Mouse (Mus musculus) ZHBTc4 (cell line): ENCODE measurements around the gene Fndc1.

ENCODE experiments used
- DNase-seq: peaks from one replicate; pipeline ENCODE4 v3.0.0-alpha.2; 2011; ENCODE audit warnings: low read depth, low spot score

Gene Fndc1

GRCm38 (mm10) chr17:7820176-7820575 is 6.9 kb downstream of the Fndc1 start:
- DNase-seq, result no peak

- no peak for DNase-seq
Measured at GRCm38 (mm10) chr17:7816602-7817001, 10.5 kb downstream of the Fndc1 start.

GRCm38 (mm10) chr17:7814433-7814832 is 12.7 kb downstream of the Fndc1 start:
- DNase-seq, result no peak

GRCm38 (mm10) chr17:7808043-7808442 is 19.1 kb downstream of the Fndc1 start:
- no peak for DNase-seq

GRCm38 (mm10) chr17:7805105-7805504 is 22.0 kb downstream of the Fndc1 start:
- DNase-seq, result no peak

- no peak for DNase-seq
Measured at GRCm38 (mm10) chr17:7802483-7802882, 24.6 kb downstream of the Fndc1 start.

GRCm38 (mm10) chr17:7799894-7800293 is 27.2 kb downstream of the Fndc1 start:
- DNase-seq, result peak; percentile 29

- no peak for DNase-seq
Measured at GRCm38 (mm10) chr17:7795584-7795983, 31.5 kb downstream of the Fndc1 start.

GRCm38 (mm10) chr17:7795168-7795567 is 31.9 kb downstream of the Fndc1 start:
- no peak for DNase-seq

GRCm38 (mm10) chr17:7794093-7794492 is 33.0 kb downstream of the Fndc1 start:
- DNase-seq, result no peak

- DNase-seq, result no peak
Measured at GRCm38 (mm10) chr17:7790512-7790911, 36.6 kb downstream of the Fndc1 start.

- no peak for DNase-seq
Measured at GRCm38 (mm10) chr17:7774101-7774500, 53.0 kb downstream of the Fndc1 start.

- DNase-seq, result no peak
Measured at GRCm38 (mm10) chr17:7759786-7760185, 67.3 kb downstream of the Fndc1 start.

GRCm38 (mm10) chr17:7755001-7755400 is 72.1 kb downstream of the Fndc1 start:
- no peak for DNase-seq

GRCm38 (mm10) chr17:7753383-7753782 is 73.7 kb downstream of the Fndc1 start:
- no peak for DNase-seq

GRCm38 (mm10) chr17:7749051-7749815 is 77.9 kb downstream of the Fndc1 start:
- DNase-seq, result no peak

GRCm38 (mm10) chr17:7746841-7747240 is 80.3 kb downstream of the Fndc1 start:
- DNase-seq, result no peak

- no peak for DNase-seq
Measured at GRCm38 (mm10) chr17:7744976-7745375, 82.1 kb downstream of the Fndc1 start.

- peak; percentile 62 for DNase-seq
Measured at GRCm38 (mm10) chr17:7740988-7741387, 86.1 kb downstream of the Fndc1 start.

- no peak for DNase-seq
Measured at GRCm38 (mm10) chr17:7722991-7723390, 104.1 kb downstream of the Fndc1 start.

- DNase-seq, result no peak
Measured at GRCm38 (mm10) chr17:7718886-7719285, 108.2 kb downstream of the Fndc1 start.

GRCm38 (mm10) chr17:7717945-7718344 is 109.2 kb downstream of the Fndc1 start:
- no peak for DNase-seq

GRCm38 (mm10) chr17:7713020-7713419 is 114.1 kb downstream of the Fndc1 start:
- no peak for DNase-seq

- DNase-seq, result no peak
Measured at GRCm38 (mm10) chr17:7707073-7707472, 120.0 kb downstream of the Fndc1 start.
